Mouse (Mus musculus) forebrain, postnatal 0 days (tissue): ENCODE measurements around the gene Rps15. TPM values are rescaled to one million over a fixed set of nuclear protein-coding genes. Genes with fewer than 3 reads are reported as not detected.

Experiments used
- ATAC-seq: fragments of 200-750 bp; cut with Nextera tagmentation; 2 replicates; pipeline ENCODE4 v1.8.0; 2017; ENCODE audit warnings: mild to moderate bottlenecking, moderate library complexity
- DNase-seq: peaks from one replicate; pipeline ENCODE4 v3.0.0-alpha.2; 2015
- H3K27ac ChIP-seq: fragments of 300-500 bp; sonication (generic); 2 replicates; pipeline ENCODE4 v1.5.1; 2014; ENCODE audit warnings: low read depth, mild to moderate bottlenecking, antibody characterized with exemption, low read length, moderate library complexity, mixed read lengths
- H3K27me3 ChIP-seq: fragments of 300-500 bp; sonication (generic); 2 replicates; pipeline ENCODE4 v1.6.1; 2014; ENCODE audit warnings: mild to moderate bottlenecking, low read length, mixed read lengths; ENCODE audit not compliant: insufficient read depth
- H3K36me3 ChIP-seq: fragments of 300-500 bp; sonication (generic); 2 replicates; pipeline ENCODE4 v1.6.1; 2014; ENCODE audit warnings: mild to moderate bottlenecking, moderate library complexity; ENCODE audit not compliant: insufficient read depth
- H3K4me1 ChIP-seq: fragments of 300-500 bp; sonication (generic); 2 replicates; pipeline ENCODE4 v1.6.1; 2014; ENCODE audit warnings: antibody characterized with exemption; ENCODE audit not compliant: insufficient read depth
- H3K4me2 ChIP-seq: fragments of 300-500 bp; sonication (generic); 2 replicates; pipeline ENCODE4 v1.6.1; 2014; ENCODE audit warnings: low read depth, mild to moderate bottlenecking, moderate library complexity
- H3K4me3 ChIP-seq: fragments of 300-500 bp; sonication (generic); 2 replicates; pipeline ENCODE4 v1.5.1; 2014; ENCODE audit warnings: low read depth, low read length, mixed read lengths
- H3K9ac ChIP-seq: fragments of 300-500 bp; sonication (generic); 2 replicates; pipeline ENCODE4 v1.6.1; 2014; ENCODE audit warnings: mild to moderate bottlenecking
- H3K9me3 ChIP-seq: fragments of 300-500 bp; sonication (generic); 2 replicates; pipeline ENCODE4 v1.6.1; 2016; ENCODE audit warnings: low read length
- CTCF ChIP-seq: sonication (generic); IDR thresholded peaks from 2 replicates; pipeline ENCODE4 v1.5.1; 2016; ENCODE audit warnings: antibody characterized with exemption, control low read depth, low read depth
- WGBS: fragments of 180-500 bp; shearing (Covaris S2); extraction: QIAGEN DNeasy Blood & Tissue Kit; methylation state at CpG from one replicate; pipeline ENCODE4 v1.1.7; 2014; 5-methylcytosine and 5-hydroxymethylcytosine counted together
- polyA plus RNA-seq: library from polyadenylated mRNA; unstranded; fragments of >200 nt; fragmentation: Nextera tagmentation; extraction: Ambion mirVana; gene quantifications from 2 replicates; pipeline ENCODE4 v1.2.1, GENCODE M21; 2015
- total RNA-seq: library from RNA; depleted of rRNA; stranded (reverse); fragments of >200 nt; gene quantifications from 2 replicates; pipeline ENCODE4 v1.2.3, GENCODE M21; 2014

Rps15 gene
- total and polyA plus RNA-seq, 2 experiments from 2014 or later = 681 to 1,181 TPM

- 20% methylated on average over 14 of the region's 14 CpGs for WGBS
- peaks cover 25% of the 10 kb centered on the region for H3K36me3 ChIP-seq
- ATAC-seq (no peak), DNase-seq (no peak)
- 0 out of 2 replicates have a peak overlapping the region, but pooled peaks have one; percentile 95 for H3K27ac ChIP-seq
- H3K9ac ChIP-seq = peak overlapping the region; percentile 99
- H3K4me3 ChIP-seq = peak overlapping the region; percentile 81
- H3K9me3 ChIP-seq = no peaks in the 10 kb centered on the region
- H3K4me2 ChIP-seq = peak overlapping the region; percentile 86
- peaks cover 29% of the 10 kb centered on the region for H3K4me1 ChIP-seq
- TF ChIP-seq CTCF = peak; percentile 31
- no peaks in the 10 kb centered on the region for H3K27me3 ChIP-seq
These were observed 1.1 kb downstream of the Rps15 start for GRCm38 (mm10) chr10:80293325-80293724.

- DNase-seq (no peak), ATAC-seq (no peak)
- H3K36me3 ChIP-seq = peaks cover 15% of the 10 kb centered on the region
- no peaks in the 10 kb centered on the region for H3K9me3 ChIP-seq
- peaks cover 32% of the 10 kb centered on the region for H3K4me1 ChIP-seq
- no peak overlapping the region for H3K4me3 ChIP-seq
- no peak overlapping the region for H3K9ac ChIP-seq
- WGBS = 68% methylated on average over 4 of the region's 4 CpGs
- H3K27ac ChIP-seq = no peak overlapping the region
- H3K4me2 ChIP-seq = no peak overlapping the region
- H3K27me3 ChIP-seq = no peaks in the 10 kb centered on the region
- TF ChIP-seq CTCF = no peak
These were observed 2.1 kb downstream of the Rps15 start for GRCm38 (mm10) chr10:80294311-80294710.

GRCm38 (mm10) chr10:80294788-80295303 is 2.6 kb downstream of the Rps15 start:
- no peaks in the 10 kb centered on the region for H3K27me3 ChIP-seq
- ATAC-seq = no peak
- H3K36me3 ChIP-seq = peaks cover 15% of the 10 kb centered on the region
- peaks cover 32% of the 10 kb centered on the region for H3K4me1 ChIP-seq
- peak overlapping the region; percentile 33; the same call in 1 of the 2 replicates for H3K9ac ChIP-seq
- WGBS = 42% methylated on average over 7 of the region's 7 CpGs
- TF ChIP-seq CTCF = no peak
- no peaks in the 10 kb centered on the region for H3K9me3 ChIP-seq
- peak overlapping the region; percentile 99 for H3K27ac ChIP-seq
- H3K4me2 ChIP-seq = no peak overlapping the region; the same call in 1 of the 2 replicates
- no peak for DNase-seq
- H3K4me3 ChIP-seq = no peak overlapping the region

GRCm38 (mm10) chr10:80295618-80296425 is 3.6 kb downstream of the Rps15 start, which contains the start of gene Apc2:
TSS of gene Apc2 (plus strand) at chr10:80295977.
- DNase-seq (peak; percentile 94), ATAC-seq (peak; percentile 61)
- no peaks in the 10 kb centered on the region for H3K27me3 ChIP-seq
- peaks cover 38% of the 10 kb centered on the region for H3K4me1 ChIP-seq
- peaks cover 15% of the 10 kb centered on the region for H3K36me3 ChIP-seq
- H3K4me2 ChIP-seq = peak within 1 kb of the TSS; percentile 78
- H3K4me3 ChIP-seq = peak within 1 kb of the TSS; percentile 47
- peak; percentile 75 for TF ChIP-seq CTCF
- H3K27ac ChIP-seq = peak within 1 kb of the TSS; percentile 99
- H3K9ac ChIP-seq = peak within 1 kb of the TSS; percentile 73
- H3K9me3 ChIP-seq = no peaks in the 10 kb centered on the region
- WGBS = under 1% methylated on average over 26 of the region's 26 CpGs

- Histone ChIP-seq H3K4me2 (peak overlapping the region; percentile 78), H3K4me3 (peak overlapping the region; percentile 47), H3K36me3 (peaks cover 15% of the 10 kb centered on the region), H3K9ac (peak overlapping the region; percentile 73), H3K27me3 (no peaks in the 10 kb centered on the region), H3K9me3 (no peaks in the 10 kb centered on the region), H3K27ac (peak overlapping the region; percentile 99), H3K4me1 (peaks cover 40% of the 10 kb centered on the region)
- DNase-seq = no peak
- 77% methylated on average over 5 of the region's 5 CpGs for WGBS
- no peak for ATAC-seq
- no peak for TF ChIP-seq CTCF
These were observed 4.6 kb downstream of the Rps15 start for GRCm38 (mm10) chr10:80296824-80297223.

- Histone ChIP-seq H3K27ac (peak overlapping the region; percentile 99; the same call in 1 of the 2 replicates), H3K4me1 (peaks cover 46% of the 10 kb centered on the region), H3K9ac (peak overlapping the region; percentile 73), H3K9me3 (no peaks in the 10 kb centered on the region), H3K36me3 (peaks cover 22% of the 10 kb centered on the region), H3K27me3 (no peaks in the 10 kb centered on the region), H3K4me3 (no peak overlapping the region), H3K4me2 (peak overlapping the region; percentile 89)
- ATAC-seq = no peak
- no peak for DNase-seq
- TF ChIP-seq CTCF = no peak
- WGBS = 79% methylated on average over 8 of the region's 8 CpGs
These were observed 5.4 kb downstream of the Rps15 start for GRCm38 (mm10) chr10:80297526-80298133.
